Mouse (Mus musculus) gastrocnemius, adult 18-20 months (tissue): ENCODE data around the gene Rac3. TPM values are rescaled to one million over a fixed set of nuclear protein-coding genes. Genes with fewer than 3 reads are reported as not detected.

Experiments used
- DNase-seq: peaks from one replicate; pipeline ENCODE4 v3.0.0; 2021; ENCODE audit warnings: low spot score
- total RNA-seq, 2 experiments: library from RNA; stranded (reverse); gene quantifications; 2 replicates each; pipeline ENCODE4 v1.2.3; 2021

Rac3 gene
- total RNA-seq, 2 experiments from 2014 or later = 0.95 to 1.3 TPM

DNA sequence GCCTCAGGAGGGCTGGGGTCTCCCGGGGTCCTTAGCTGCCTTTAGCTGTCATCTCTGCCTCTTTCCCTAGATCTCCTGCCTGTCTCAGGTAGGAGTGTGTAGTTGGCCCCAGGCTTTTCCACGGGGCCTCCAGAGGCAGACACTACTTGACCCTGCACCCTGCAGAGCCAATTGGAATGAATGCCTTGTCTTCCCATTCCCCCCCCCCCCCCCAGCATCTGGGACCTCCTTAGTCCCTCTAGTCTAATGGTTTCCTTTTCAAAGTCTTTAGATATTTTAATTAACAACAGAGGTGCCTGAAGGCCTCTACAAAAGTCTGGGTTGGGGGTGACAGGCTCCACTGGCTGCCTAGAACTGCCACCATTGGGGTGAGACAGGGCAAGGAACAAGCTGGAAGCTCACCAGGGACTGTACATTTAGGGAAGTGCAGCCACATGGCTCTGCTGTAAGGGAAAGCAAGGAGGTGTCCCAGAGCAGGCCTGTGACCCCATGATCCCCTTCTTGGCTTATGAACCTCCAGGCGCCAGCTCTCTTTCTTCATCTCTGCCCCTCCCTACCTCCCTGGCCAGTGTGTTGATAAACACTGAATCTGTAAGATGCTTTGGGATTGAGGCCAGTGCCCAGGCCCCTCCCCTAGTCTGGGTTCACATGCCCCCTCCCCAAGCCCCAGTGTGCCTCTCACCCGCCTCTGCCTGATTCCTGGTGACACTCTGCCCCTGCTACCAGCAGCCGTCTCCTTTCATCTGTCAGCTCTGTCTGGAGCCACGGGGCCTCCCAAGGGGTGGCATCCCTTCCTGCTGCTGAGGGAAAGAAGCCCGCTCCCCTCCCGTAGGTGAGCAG lies 16.6 kb upstream of the Rac3 start:
- DNase-seq = no peak

GRCm38 (mm10) chr11:120706120-120706519 lies 15.2 kb upstream of the Rac3 start:
- DNase-seq = no peak

DNA sequence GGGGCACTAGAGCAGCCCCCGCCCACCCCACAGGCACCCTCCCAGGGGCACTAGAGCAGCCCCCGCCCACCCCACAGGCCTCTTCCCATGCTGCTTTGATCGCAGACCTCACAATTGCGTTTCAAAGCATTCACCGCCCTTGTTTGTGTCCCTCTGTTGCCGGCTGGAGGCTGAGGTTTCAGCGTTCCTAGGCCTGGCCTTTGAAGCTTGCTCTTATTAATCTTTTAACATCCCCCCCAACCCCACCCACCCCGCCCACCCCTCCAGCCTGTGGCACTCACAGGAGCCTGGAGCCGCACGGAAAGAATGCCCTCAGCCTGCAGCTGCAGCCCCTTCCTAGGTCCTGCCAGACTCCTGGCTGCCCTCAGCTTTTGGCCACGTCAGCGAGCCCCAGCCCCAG lies 14.0 kb upstream of the Rac3 start:
- DNase-seq = no peak

- no peak for DNase-seq
These were observed 13.3 kb upstream of the Rac3 start for GRCm38 (mm10) chr11:120707969-120708368.

DNA sequence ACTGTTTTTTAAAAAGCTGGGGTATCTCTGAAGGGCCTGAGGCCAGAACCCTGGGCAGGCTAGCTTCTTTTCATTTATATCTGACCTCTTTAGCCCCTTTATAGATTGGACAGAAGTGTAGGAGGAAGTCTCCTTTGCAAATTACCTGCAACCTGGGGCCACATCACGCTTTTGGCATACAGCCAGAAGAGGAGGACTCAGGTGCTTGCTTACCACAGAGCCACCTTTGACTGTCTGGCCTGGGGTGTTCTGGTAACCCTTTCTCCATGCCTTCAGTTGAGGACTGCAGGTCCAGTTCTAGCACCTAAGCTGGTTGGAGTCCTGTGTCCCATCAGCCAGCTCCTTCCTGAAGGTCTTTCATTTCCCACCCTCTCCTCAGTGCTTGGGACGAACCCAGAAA lies 11.7 kb upstream of the Rac3 start:
- no peak for DNase-seq

DNA sequence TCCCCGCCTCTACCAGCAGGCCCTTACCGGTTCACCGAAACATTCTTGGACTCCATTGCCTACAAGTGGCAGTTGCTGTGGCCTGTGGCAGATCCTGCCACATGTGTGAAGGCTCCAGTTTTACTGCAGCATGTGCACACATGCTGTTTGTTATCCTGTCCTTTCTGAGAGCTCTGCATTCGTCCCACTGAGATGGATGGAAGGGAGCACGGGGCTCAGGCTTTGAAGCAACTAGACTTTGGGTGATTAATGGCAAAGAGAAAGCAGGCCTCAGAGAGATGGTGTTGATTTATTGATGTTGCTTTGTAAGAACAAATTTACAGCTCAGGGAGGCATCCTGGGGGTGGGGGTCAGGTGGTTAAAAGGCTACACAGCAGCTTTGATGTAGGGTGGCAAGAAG lies 10.6 kb upstream of the Rac3 start:
- DNase-seq = no peak

GRCm38 (mm10) chr11:120711980-120712604 lies 9.2 kb upstream of the Rac3 start:
- DNase-seq = no peak

- no peak for DNase-seq
These were observed 8.3 kb upstream of the Rac3 start for GRCm38 (mm10) chr11:120712771-120713568.

GRCm38 (mm10) chr11:120713580-120714518 lies 7.4 kb upstream of the Rac3 start, which contains the start of the genes Cenpx and Lrrc45:
TSS of gene Cenpx (minus strand) at chr11:120713738.
TSS of gene Lrrc45 (plus strand) at chr11:120713925.
- peak; percentile 99 for DNase-seq

DNA sequence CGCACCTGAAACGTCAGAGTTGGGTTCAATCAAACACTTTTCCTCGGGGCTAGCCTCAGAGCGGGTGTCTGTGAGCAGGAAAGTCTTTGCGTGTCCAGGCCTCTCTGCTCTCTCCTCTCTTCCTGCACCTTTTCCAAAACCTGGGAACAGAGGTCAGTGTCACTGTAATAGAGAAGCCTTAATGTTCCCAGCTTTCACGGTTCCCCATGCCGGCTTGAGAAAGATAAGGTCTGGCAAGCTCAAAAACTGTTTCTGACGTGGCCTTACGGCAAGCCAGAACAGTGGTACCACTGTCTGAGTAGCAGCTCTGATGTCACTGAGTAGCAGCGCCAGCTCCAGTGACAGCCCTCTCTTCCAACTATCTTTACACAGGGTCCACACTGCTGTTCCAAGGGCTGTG lies 6.7 kb upstream of the Rac3 start:
- no peak for DNase-seq

GRCm38 (mm10) chr11:120715131-120715530 lies 6.1 kb upstream of the Rac3 start:
- no peak for DNase-seq

DNA sequence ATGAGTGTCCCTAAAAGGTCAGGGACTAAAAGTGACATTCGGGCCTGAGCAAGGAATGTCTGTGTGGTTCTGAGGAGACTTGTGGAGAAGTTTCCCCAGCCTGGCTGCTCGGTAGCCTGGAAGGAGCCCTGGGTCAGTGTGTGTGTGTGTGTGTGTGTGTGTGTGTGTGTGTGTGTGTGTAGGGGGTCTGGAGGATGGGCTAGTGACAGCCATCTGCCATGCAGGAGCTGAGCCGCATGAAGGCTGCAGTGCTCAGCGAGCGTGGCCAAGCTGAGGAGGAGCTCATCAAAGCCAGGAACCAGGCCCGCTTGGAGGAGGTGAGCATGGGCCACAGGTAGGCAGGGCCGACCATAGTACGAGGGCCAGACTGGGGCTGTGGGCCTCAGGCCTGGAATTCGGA lies 2.0 kb upstream of the Rac3 start:
- DNase-seq = no peak

GRCm38 (mm10) chr11:120719841-120720376 lies 1.4 kb upstream of the Rac3 start:
- no peak for DNase-seq

GRCm38 (mm10) chr11:120720450-120720849 lies 820 bp upstream of the Rac3 start:
- DNase-seq = peak; percentile 93

- no peak for DNase-seq
These were observed 879 bp downstream of the Rac3 start for GRCm38 (mm10) chr11:120722067-120722630.

GRCm38 (mm10) chr11:120722761-120723382 lies 1.6 kb downstream of the Rac3 start:
- no peak for DNase-seq

- no peak for DNase-seq
These were observed 2.2 kb downstream of the Rac3 start for GRCm38 (mm10) chr11:120723509-120723908.

DNA sequence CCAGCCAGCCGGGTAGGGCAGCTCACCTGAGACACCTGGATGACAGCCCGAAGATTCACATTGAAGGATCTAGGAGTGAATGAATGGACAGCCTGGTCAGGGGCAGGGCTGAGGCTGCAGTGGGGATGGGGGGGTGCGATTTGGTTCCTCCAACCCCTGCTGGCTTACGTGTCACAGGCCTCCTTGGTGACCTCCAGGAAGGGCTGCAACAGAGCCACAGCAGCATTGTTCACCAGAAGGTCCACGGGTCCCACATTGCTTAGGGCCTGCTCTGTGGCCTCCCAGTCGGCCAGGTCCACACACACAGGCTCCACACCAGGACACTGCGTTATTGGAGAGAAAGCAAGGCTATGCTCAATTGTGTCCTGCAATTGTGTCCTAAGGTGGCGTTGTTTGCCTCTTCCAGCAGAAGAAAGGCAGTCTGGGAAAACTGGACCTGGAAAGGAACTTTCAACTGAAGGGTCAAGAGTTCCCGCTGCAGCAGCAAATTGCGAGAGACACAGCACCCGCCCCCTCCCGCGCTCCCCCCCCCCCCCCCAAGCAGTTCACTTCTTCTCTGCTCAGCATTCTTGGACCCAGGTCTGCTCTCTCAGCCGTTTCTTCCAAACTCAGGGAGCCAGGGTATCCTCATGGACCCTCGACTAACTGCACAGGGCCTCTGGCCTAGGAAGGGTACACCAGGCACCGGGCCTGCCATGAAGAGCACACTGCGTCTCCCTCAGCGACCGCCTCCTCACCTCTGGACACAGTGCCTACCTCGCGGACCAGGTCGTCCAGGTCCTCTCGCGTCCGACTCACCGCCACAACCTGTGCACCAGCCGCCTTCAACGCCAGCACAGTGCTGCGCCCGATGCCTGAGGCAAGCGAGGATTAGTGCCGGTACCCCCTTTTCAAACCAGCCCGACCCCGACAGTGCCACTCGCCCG lies 5.2 kb downstream of the Rac3 start:
- DNase-seq = no peak

- DNase-seq = peak; percentile 95
These were observed 5.9 kb downstream of the Rac3 start, which contains the start of gene Dcxr for GRCm38 (mm10) chr11:120727169-120727527. TSS of gene Dcxr (minus strand) at chr11:120727281.
